Comparison of ENCODE assay signal across 8 mouse cellular contexts in the genomic region with DNA sequence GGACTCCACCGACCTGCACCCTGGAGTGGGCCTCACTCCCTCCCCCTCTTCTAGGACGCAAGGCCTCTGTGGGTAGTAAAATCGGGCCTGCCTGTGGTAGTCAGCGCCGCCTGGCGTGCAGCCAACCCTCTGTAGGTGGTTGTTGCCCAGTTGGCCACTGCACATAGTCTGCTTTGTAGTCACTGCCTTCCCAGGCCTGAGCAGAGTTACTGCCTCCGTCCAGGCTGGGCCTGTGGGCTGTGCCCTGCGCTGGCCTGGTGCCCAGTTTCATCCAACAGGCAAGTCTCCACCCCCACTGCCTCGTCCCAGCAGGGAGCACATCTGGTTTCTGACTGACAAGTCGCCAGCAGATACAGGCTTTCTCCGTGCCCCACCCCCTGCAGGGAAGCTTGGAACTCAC. TPM values are rescaled to one million over a fixed set of nuclear protein-coding genes. Genes with fewer than 3 reads are reported as not detected.
DNase-seq lines count a peak whose midpoint lies in the region; ATAC-seq lines count a peak whose summit lies in the region.

No protein-coding gene starts in this region.

- H3K9ac ChIP-seq in lung, embryonic 16.5 days (ENCODE audit: low read length): no peak overlapping the region

- H3K9me3 ChIP-seq in lung, embryonic 16.5 days (ENCODE audit: control insufficient read depth, low read length): no peaks in the 10 kb centered on the region

- H3K27me3 ChIP-seq in lung, embryonic 16.5 days (ENCODE audit: control insufficient read depth, insufficient read depth, low read depth, low read length): peaks cover 3% of the 10 kb centered on the region; the same call in 1 of the 2 replicates

- WGBS in lung, embryonic 16.5 days: 33% methylated on average over 11 of the region's 11 CpGs

- H3K4me1 ChIP-seq in lung, embryonic 16.5 days (replicated peaks; ENCODE audit: control insufficient read depth, insufficient read depth, low read length): peaks cover 19% of the 10 kb centered on the region

- ATAC-seq in hematopoietic stem cell, adult 5-6 weeks (replicated peaks in 1 of 2; ENCODE audit: insufficient read depth in 1 of 2, low FRiP score in 2 of 2, low TSS enrichment in 1 of 2, low read depth in 1 of 2, poor library complexity in 2 of 2, severe bottlenecking in 2 of 2): peak; percentile 9 to 22; a peak in 1 of 4 replicates
- ATAC-seq in lung, embryonic 16.5 days (ENCODE audit: low read depth): peak; percentile 56

- no peak overlapping the region for H3K4me2 ChIP-seq in lung, embryonic 16.5 days (ENCODE audit: low read depth, low read length)

- DNase-seq in Muller cell, postnatal 12 days (ENCODE audit: inconsistent ontology term): peak; percentile 79
- peak; percentile 33 to 39 for DNase-seq in cerebellum, adult 18-20 months
- DNase-seq in frontal cortex, adult 2 months (ENCODE audit: extremely low spot score in 1 of 2, low spot score in 1 of 2): peak; percentile 38 to 69
- DNase-seq in layer of hippocampus, adult 9-10 months (ENCODE audit: low spot score): peak; percentile 21
- peak; percentile 58 to 68 for DNase-seq in right cerebral cortex, postnatal 36 days (ENCODE audit: low spot score in 2 of 2)
- DNase-seq in thymus, postnatal 10 days (ENCODE audit: low spot score in 2 of 2): no peak

- no peak overlapping the region for H3K27ac ChIP-seq in lung, embryonic 16.5 days (ENCODE audit: low read length)

- H3K36me3 ChIP-seq in lung, embryonic 16.5 days (ENCODE audit: control insufficient read depth, insufficient read depth, low read length): peaks cover 6% of the 10 kb centered on the region

- H3K4me3 ChIP-seq in lung, embryonic 16.5 days (ENCODE audit: low read length): no peak overlapping the region

RNA-seq across cellular contexts. Expression of a gene that starts 54.8 kb away (rescaled TPM):
- polyA plus RNA-seq in frontal cortex, adult 2 months (2012; rRNA removed): 43.2 and 55.7 TPM in 2 replicates
- 58.4 and 66.8 TPM in 2 replicates for total RNA-seq in hematopoietic stem cell, adult 5-6 weeks (2017)
- polyA plus RNA-seq in lung, embryonic 16.5 days (2015; fragmentation: Nextera tagmentation; extraction: Ambion mirVana): 20.4 and 23.8 TPM in 2 replicates

Comparison
In these comparisons a context has a peak if more than half of its experiments do, and no peak if none do; other contexts are left out.
1. DNase-seq: peak in Muller cell, postnatal 12 days (single experiment), cerebellum, adult 18-20 months (2 of 2), frontal cortex, adult 2 months (2 of 2), layer of hippocampus, adult 9-10 months (single experiment) and right cerebral cortex, postnatal 36 days (2 of 2); none in thymus, postnatal 10 days (0 of 2).